Mouse (Mus musculus) lung, postnatal 4 days (tissue): ENCODE results near the gene Pcdh9.

Experiments used
- DNase-seq, 2 experiments: peaks; one replicate each; pipeline ENCODE4 v3.0.0; 2021

The Pcdh9 gene

GRCm38 (mm10) chr14:93890519-93891370, at the start of gene Pcdh9:
Pcdh9 (minus strand) TSS chr14:93890679.
- peak; percentile 78 to 89 for DNase-seq

- DNase-seq = no peak
These were observed 16.4 kb upstream of the Pcdh9 start for GRCm38 (mm10) chr14:93906928-93907327.

- DNase-seq = no peak
These were observed 8.1 kb upstream of the Pcdh9 start for GRCm38 (mm10) chr14:93898533-93898932.

GRCm38 (mm10) chr14:93895131-93895530, 4.7 kb upstream of the Pcdh9 start:
- DNase-seq = no peak

GRCm38 (mm10) chr14:93891371-93891746, 880 bp upstream of the Pcdh9 start:
- no peak for DNase-seq

GRCm38 (mm10) chr14:93889839-93890518, 500 bp downstream of the Pcdh9 start:
- DNase-seq = no peak

- DNase-seq = no peak
These were observed 1.2 kb downstream of the Pcdh9 start for GRCm38 (mm10) chr14:93889231-93889630.

- DNase-seq = no peak
These were observed 2.1 kb downstream of the Pcdh9 start for GRCm38 (mm10) chr14:93888346-93888745.

- DNase-seq = no peak
These were observed 3.4 kb downstream of the Pcdh9 start for GRCm38 (mm10) chr14:93887066-93887465.

- peak in 1 of 2 experiments; percentile 42 for DNase-seq
These were observed 4.9 kb downstream of the Pcdh9 start for GRCm38 (mm10) chr14:93885551-93886084.

- DNase-seq = peak; percentile 34 to 51
These were observed 6.0 kb downstream of the Pcdh9 start for GRCm38 (mm10) chr14:93884467-93884866.

GRCm38 (mm10) chr14:93880071-93880470, 10.4 kb downstream of the Pcdh9 start:
- DNase-seq = no peak

- DNase-seq = no peak
These were observed 14.5 kb downstream of the Pcdh9 start for GRCm38 (mm10) chr14:93875968-93876367.

- DNase-seq = no peak
These were observed 22.3 kb downstream of the Pcdh9 start for GRCm38 (mm10) chr14:93868211-93868610.

- DNase-seq = no peak
These were observed 32.4 kb downstream of the Pcdh9 start for GRCm38 (mm10) chr14:93858069-93858468.

- no peak for DNase-seq
These were observed 44.3 kb downstream of the Pcdh9 start for GRCm38 (mm10) chr14:93846091-93846677.

- DNase-seq = no peak
These were observed 47.7 kb downstream of the Pcdh9 start for GRCm38 (mm10) chr14:93842686-93843288.

GRCm38 (mm10) chr14:93832511-93832910, 58.0 kb downstream of the Pcdh9 start:
- DNase-seq = no peak

- DNase-seq = no peak
These were observed 63.3 kb downstream of the Pcdh9 start for GRCm38 (mm10) chr14:93827159-93827558.

GRCm38 (mm10) chr14:93826042-93826462, 64.4 kb downstream of the Pcdh9 start:
- no peak for DNase-seq

- no peak for DNase-seq
These were observed 71.6 kb downstream of the Pcdh9 start for GRCm38 (mm10) chr14:93818845-93819244.

GRCm38 (mm10) chr14:93817591-93817990, 72.9 kb downstream of the Pcdh9 start:
- DNase-seq = no peak

- DNase-seq = no peak
These were observed 95.9 kb downstream of the Pcdh9 start for GRCm38 (mm10) chr14:93794530-93794929.
